Mouse (Mus musculus) heart, postnatal 4 days (tissue): ENCODE results near the gene Nop14. TPM values are rescaled to one million over a fixed set of nuclear protein-coding genes. Genes with fewer than 3 reads are reported as not detected.
"Not testable (repeated sequence)": the region's sequence is repeated elsewhere in the genome, so short reads cannot be mapped to it uniquely, and the experiment has no call there.

Experiments
- DNase-seq: peaks from one replicate; pipeline ENCODE4 v3.0.0; 2021
- total RNA-seq, 2 experiments: library from RNA; stranded (reverse); gene quantifications; 2 replicates each; pipeline ENCODE4 v1.2.3; 2021

The Nop14 gene
- total RNA-seq, 2 experiments from 2014 or later: 14.1 to 15.1 TPM

- no peak for DNase-seq
Measured at GRCm38 (mm10) chr5:34609966-34610365, 50.0 kb downstream of the Nop14 start.

DNA sequence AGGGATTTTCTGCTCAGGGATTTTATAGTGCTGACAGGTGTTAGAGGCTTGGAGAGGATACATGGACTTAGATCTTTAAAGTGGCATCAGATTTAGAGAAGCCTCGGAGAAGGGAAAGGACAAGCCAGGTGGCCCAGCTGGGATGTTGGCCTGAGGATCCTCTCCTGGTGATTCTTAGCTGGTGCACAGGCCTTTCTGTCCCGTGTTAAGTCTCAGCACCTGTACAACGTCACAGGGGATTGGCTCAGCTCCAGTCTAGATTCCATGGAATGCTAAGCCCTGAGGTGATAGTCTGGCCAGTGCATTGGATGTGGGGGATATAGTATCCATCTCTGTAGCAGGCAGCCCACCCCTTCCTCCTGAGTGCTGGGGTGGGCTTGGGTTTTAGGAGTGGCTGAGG, 51.7 kb downstream of the Nop14 start:
- DNase-seq: no peak

DNA sequence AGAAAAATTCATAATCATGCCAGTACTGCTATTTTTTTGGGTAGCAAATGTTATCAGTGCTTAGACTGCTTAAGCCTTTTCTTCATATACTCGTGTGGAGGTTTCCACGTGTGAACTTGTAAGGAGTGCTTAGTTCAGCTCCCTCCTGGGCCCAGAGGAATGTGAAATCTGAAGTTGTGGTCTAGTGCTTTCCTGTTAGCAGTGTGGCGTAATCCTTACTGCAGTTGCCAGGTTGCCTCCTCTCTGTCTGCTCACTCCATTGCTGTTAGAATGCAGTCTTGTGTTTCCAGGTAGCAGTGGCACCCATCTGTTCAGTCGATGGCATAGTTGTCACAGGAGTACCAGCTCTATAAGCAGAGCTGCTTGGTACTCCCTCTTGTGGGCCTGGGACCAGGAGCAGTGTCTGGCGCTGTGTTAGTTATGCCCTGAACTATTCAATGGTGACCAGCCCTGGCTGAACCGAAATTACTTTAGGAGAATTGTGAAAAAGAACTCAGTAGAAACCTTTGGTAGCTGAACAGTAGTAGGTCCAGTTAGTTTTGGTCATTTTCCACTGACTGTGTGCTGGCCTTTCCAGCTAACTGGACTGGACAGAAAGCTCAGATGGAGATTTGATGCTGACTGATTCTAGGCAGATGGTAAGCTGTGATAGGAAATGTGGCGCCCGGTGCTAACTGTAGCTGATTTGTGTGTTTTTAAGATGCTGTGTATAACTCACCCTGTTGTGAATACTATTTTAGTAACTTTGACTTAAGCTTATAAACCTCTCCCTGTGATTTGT, 52.7 kb downstream of the Nop14 start:
- DNase-seq: no peak

DNA sequence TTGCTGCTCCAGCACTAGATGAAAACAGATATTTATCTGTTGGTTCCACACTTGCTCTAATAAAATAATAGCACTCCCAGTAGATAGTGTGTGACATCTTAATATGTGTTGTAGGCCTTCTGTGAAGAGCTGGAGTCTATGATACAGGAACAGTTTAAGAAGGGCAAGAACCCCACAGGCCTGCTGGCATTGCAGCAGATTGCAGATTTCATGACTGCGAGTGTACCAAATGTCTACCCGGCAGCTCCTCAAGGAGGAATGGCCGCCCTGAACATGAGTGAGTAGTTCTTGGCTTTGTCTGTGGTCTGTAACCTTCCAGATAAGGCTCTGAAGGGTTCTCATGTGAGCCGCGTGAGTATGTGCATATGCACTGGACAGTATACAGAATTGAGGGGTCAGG, 55.4 kb downstream of the Nop14 start:
- no peak for DNase-seq

DNA sequence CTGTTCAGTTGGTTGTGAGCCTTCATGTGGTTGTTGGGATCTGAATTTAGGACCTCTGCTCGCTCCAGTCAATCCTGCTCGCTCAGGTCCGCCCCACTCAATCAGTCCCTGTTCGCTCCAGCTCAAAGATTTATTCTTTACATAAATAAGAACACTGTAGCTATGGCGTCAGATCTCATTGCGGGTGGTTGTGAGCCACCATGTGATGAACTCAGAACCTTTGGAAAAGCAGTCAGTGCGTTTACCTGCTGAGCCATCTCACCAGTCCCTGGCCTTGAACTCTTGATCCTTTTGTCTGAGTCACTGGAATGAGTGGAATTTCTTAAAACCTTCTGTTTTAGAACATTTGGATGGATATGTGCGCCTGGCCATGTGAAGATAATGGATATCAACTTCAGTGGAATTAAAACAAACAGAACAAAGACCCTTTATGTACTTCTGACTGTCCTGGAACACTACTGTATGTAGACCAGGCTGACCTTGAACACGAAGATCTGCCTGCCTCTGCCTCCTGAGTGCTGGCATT, 66.7 kb downstream of the Nop14 start:
- no peak for DNase-seq

DNA sequence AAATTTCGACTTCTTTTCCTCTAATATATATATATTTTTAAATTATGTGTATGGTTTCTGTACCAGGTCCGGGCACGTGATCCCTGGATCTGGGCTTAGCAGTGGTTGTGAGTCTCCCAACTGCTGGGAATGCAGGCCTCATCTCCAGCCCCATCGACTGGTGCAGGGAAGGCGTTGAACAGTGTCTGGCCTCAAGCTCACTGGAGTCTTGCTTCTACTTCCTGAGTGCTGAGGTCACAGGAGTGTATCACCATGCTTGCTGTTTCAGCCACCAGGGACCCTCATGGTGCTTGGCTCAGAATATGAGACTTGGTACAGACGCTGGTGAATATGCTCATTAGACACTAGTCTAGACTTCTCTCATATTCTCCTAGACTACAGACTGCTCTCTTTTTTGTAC, 67.3 kb downstream of the Nop14 start:
- DNase-seq: no peak

DNA sequence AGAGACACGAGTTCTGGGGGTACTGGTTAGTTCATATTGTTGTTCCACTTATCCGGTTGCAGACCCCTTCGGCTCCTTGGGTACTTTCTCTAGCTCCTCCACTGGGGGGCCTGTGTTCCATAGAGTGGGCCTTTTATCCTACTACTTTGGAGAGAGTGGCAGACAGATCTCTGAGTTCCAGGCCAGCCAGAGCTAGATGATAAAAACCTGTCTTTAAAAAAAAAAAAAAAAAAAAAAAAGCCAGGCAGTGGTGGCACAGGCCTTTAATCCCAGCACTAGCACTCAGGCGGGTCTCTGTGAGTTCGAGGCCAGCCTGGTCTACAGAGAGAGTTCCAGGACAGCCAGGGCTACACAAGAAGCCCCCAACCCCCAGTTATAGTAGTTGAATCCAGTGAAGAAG, 67.7 kb downstream of the Nop14 start:
- DNase-seq: not testable (repeated sequence)

DNA sequence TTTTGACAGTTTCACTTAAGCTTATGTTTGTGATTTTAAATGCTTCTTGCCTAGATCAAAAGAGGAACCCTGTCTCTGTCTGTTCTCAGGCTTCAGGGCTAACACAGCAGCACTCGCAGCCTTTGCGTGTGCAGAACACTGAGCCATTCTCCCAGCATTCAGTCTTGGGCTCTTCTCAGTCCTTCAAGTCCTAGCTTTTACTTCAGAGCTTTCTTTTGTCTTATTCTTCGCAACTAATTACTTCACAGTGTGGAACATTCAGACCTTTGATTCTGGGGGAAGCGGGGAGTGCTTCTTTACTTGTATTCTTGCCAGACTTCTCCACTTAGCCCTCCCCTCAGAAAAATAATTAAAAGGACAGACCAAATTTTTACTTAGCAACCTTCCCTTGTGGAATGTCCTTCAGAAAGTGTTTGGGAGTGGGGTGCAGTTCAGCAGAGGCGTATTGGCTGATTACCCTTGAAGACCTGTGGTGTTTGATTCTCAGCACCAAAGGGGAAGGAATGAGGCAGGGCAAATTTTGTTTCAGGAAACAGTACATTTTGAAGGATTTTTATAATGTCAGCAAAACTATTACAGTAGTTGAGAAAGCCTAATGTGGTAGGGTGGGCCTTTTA, 68.5 kb downstream of the Nop14 start:
- DNase-seq: no peak

GRCm38 (mm10) chr5:34590702-34591101, 69.2 kb downstream of the Nop14 start:
- DNase-seq: no peak

- DNase-seq: no peak
Measured at GRCm38 (mm10) chr5:34590059-34590458, 69.9 kb downstream of the Nop14 start.

Other genes with a start within 250 kb of the Nop14 start
- 10 to 100 TPM in 1 of 2 experiments, 1 to 10 TPM in 1; 8.8 to 10.3 TPM for gene Tnip2, start 146.2 kb downstream of the Nop14 start, total RNA-seq
- gene Sh3bp2, start 134.3 kb downstream of the Nop14 start, total RNA-seq: 1 to 10 TPM; 6.1 to 7.9 TPM
- 100 to 1,000 TPM; 202 to 209 TPM for gene Add1, start 86.5 kb downstream of the Nop14 start, total RNA-seq
- 10 to 100 TPM; 27.9 to 30.5 TPM for gene Mfsd10, start 22.9 kb downstream of the Nop14 start, total RNA-seq
- gene Grk4, start 231 bp upstream of the Nop14 start, total RNA-seq: 1 to 10 TPM; 1.1 to 2.9 TPM
- 10 to 100 TPM; 21.8 to 22.4 TPM for gene Htt, start 101.6 kb upstream of the Nop14 start, total RNA-seq
- under 1 TPM; 0.19 to 0.90 TPM for gene Msantd1, start 247.9 kb upstream of the Nop14 start, total RNA-seq